Mouse (Mus musculus): ENCODE measurements at regions not wholly inside any gene's neighbourhood (a gene's known extent, or its start where the extent isn't known, plus 50 kb on each side); places are given as distances from the start of the nearest gene placed in this dataset.

DNA sequence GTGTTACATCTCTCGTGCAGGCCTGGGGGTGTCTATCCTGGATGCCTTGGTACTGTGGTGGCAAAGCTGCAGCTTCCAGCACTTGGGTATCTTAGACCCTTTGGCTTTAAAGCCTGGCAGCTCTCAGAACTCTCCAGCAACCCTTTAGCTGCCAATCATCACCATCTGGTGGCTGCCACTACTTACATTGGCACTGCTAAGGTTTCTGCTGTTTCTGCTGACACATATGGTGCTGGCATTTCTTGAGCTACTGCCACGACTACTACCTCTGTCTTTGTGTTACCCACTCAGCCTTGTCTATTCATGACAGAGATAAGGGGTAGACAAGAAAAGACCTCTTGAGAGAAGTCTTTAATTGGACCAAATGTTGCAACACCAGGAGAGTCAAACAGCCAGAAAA lies 308.4 kb downstream of the Hlx start:
- Histone ChIP-seq H3K36me3 (ENCODE audit: control insufficient read depth in 1 of 2, insufficient read depth in 2 of 2, low read length in 2 of 2) (no peaks in the 10 kb centered on the region), H3K79me2 (ENCODE audit: control insufficient read depth, insufficient read depth, low read length, poor library complexity) (no peaks in the 10 kb centered on the region), H3K27ac (ENCODE audit: control insufficient read depth, low read depth, low read length) (no peak overlapping the region), H3K4me3 (ENCODE audit: control insufficient read depth in 1 of 2, insufficient read depth in 1 of 2, low read depth in 2 of 2, low read length in 2 of 2) (no peak overlapping the region), H3K27me3 (ENCODE audit: control insufficient read depth in 1 of 2, insufficient read depth in 2 of 2, low read length in 2 of 2) (no peaks in the 10 kb centered on the region), H3K9me3 (replicated peaks; ENCODE audit: insufficient read depth, low read length) (no peaks in the 10 kb centered on the region), H3K9ac (ENCODE audit: control insufficient read depth, low read depth, low read length, poor library complexity, severe bottlenecking) (no peak overlapping the region), H3K4me1 (ENCODE audit: control insufficient read depth in 1 of 2, insufficient read depth in 2 of 2, low read length in 2 of 2) (no peaks in the 10 kb centered on the region)
- DNase-seq (ENCODE audit: low read depth, low spot score), result no peak
- TF ChIP-seq JUND (IDR thresholded peaks at IDR 0.05; ENCODE audit: low read depth, low read length), result no peak
- TF ChIP-seq ZKSCAN1 (IDR thresholded peaks at IDR 0.05; ENCODE audit: low read depth, low read length), result no peak
- TF ChIP-seq CHD2 (IDR thresholded peaks at IDR 0.05; ENCODE audit: low read length), result no peak
- TF ChIP-seq MYC (IDR thresholded peaks at IDR 0.05; ENCODE audit: low read depth, low read length), result no peak
- TF ChIP-seq UBTF (IDR thresholded peaks at IDR 0.05; ENCODE audit: borderline replicate concordance, insufficient read depth, low read depth, low read length), result no peak
- TF ChIP-seq RAD21 (IDR thresholded peaks at IDR 0.05; ENCODE audit: low read depth, low read length), result no peak
- no peak for TF ChIP-seq TBP (IDR thresholded peaks at IDR 0.05; ENCODE audit: low read depth, low read length)
- no peak for TF ChIP-seq ZMIZ1 (IDR thresholded peaks at IDR 0.05; ENCODE audit: low read depth, low read length)
- no peak for TF ChIP-seq RCOR1 (IDR thresholded peaks at IDR 0.05; ENCODE audit: low read depth, low read length)
- TF ChIP-seq NELFE (IDR thresholded peaks at IDR 0.05; ENCODE audit: low read depth, low read length), result no peak
- no peak for TF ChIP-seq ZC3H11A (IDR thresholded peaks at IDR 0.05; ENCODE audit: low read depth, low read length)
- no peak for TF ChIP-seq POLR2AphosphoS2 (IDR thresholded peaks at IDR 0.05; ENCODE audit: low read length)
- TF ChIP-seq NRF1 (IDR thresholded peaks at IDR 0.05; ENCODE audit: insufficient read depth, low read depth, low read length, poor library complexity, severe bottlenecking), result no peak
- no peak for TF ChIP-seq MAZ (IDR thresholded peaks at IDR 0.05; ENCODE audit: low read depth, low read length)
- TF ChIP-seq MYB (IDR thresholded peaks at IDR 0.05; ENCODE audit: low read depth, low read length), result no peak
- no peak for TF ChIP-seq ETS1 (IDR thresholded peaks at IDR 0.05; ENCODE audit: low read depth, low read length)
- no peak for TF ChIP-seq E2F4 (IDR thresholded peaks at IDR 0.05; ENCODE audit: borderline replicate concordance, low read depth, low read length)

DNA sequence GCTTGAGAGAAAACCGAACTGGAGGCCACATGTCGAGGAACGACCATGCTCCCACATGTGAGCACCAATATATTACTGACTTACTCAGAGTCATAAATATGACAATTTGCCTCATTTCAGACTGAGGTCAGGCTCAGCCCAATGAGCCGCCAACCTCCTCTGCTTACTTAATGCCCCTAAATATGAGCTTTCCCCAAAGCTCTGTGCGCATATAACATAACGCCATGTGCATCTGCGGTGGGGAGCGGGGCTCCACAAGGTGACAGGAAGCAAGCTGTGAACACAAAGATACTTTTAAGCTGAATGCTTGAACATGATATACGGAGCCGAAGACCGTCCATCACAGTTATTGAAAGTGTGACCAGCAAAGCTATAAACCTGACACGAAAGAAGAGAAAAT lies 319.8 kb downstream of the Hlx start:
- H3K4me3 ChIP-seq (ENCODE audit: control insufficient read depth in 1 of 2, insufficient read depth in 1 of 2, low read depth in 2 of 2, low read length in 2 of 2), result no peak overlapping the region
- no peaks in the 10 kb centered on the region for H3K79me2 ChIP-seq (ENCODE audit: control insufficient read depth, insufficient read depth, low read length, poor library complexity)
- H3K36me3 ChIP-seq (ENCODE audit: control insufficient read depth in 1 of 2, insufficient read depth in 2 of 2, low read length in 2 of 2), result no peaks in the 10 kb centered on the region
- no peaks in the 10 kb centered on the region for H3K4me1 ChIP-seq (ENCODE audit: control insufficient read depth in 1 of 2, insufficient read depth in 2 of 2, low read length in 2 of 2)
- no peak overlapping the region for H3K9ac ChIP-seq (ENCODE audit: control insufficient read depth, low read depth, low read length, poor library complexity, severe bottlenecking)
- DNase-seq (ENCODE audit: low read depth, low spot score), result no peak
- H3K27me3 ChIP-seq (ENCODE audit: control insufficient read depth in 1 of 2, insufficient read depth in 2 of 2, low read length in 2 of 2), result no peaks in the 10 kb centered on the region
- TF ChIP-seq CHD1 (IDR thresholded peaks at IDR 0.05; ENCODE audit: low read depth, low read length) (no peak), CHD2 (IDR thresholded peaks at IDR 0.05; ENCODE audit: low read length) (no peak), POLR2A (IDR thresholded peaks at IDR 0.05; ENCODE audit: control insufficient read depth in 1 of 2, insufficient read depth in 1 of 2, low read depth in 1 of 2, low read length in 2 of 2, poor library complexity in 1 of 2) (no peak), MYB (IDR thresholded peaks at IDR 0.05; ENCODE audit: low read depth, low read length) (no peak), MAX (IDR thresholded peaks at IDR 0.05; ENCODE audit: low read length) (no peak), SIN3A (IDR thresholded peaks at IDR 0.05; ENCODE audit: low read length) (no peak), MAZ (IDR thresholded peaks at IDR 0.05; ENCODE audit: low read depth, low read length) (no peak), ZC3H11A (IDR thresholded peaks at IDR 0.05; ENCODE audit: low read depth, low read length) (no peak), MAFK (IDR thresholded peaks at IDR 0.05; ENCODE audit: borderline replicate concordance, low read depth, low read length) (no peak), CTCF (IDR thresholded peaks at IDR 0.05 in 2 of 3, conservative IDR thresholded peaks at IDR 0.05 in 1 of 3; ENCODE audit: control insufficient read depth in 1 of 3, insufficient read depth in 1 of 3, low read depth in 2 of 3, low read length in 3 of 3, poor library complexity in 1 of 3, severe bottlenecking in 1 of 3) (no peak), NRF1 (IDR thresholded peaks at IDR 0.05; ENCODE audit: insufficient read depth, low read depth, low read length, poor library complexity, severe bottlenecking) (no peak), HCFC1 (IDR thresholded peaks at IDR 0.05; ENCODE audit: low read depth, low read length) (no peak), TAL1 (IDR thresholded peaks at IDR 0.05; ENCODE audit: low read length) (no peak), MEF2A (IDR thresholded peaks at IDR 0.05; ENCODE audit: extremely low read depth, insufficient replicate concordance, low read depth, low read length, poor library complexity, severe bottlenecking) (no peak), ZNF384 (IDR thresholded peaks at IDR 0.05; ENCODE audit: low read depth, low read length) (no peak), MXI1 (IDR thresholded peaks at IDR 0.05; ENCODE audit: low read depth, low read length) (no peak), JUND (IDR thresholded peaks at IDR 0.05; ENCODE audit: low read depth, low read length) (no peak), NELFE (IDR thresholded peaks at IDR 0.05; ENCODE audit: low read depth, low read length) (no peak)
- H3K27ac ChIP-seq (ENCODE audit: control insufficient read depth, low read depth, low read length), result no peak overlapping the region
- no peaks in the 10 kb centered on the region for H3K9me3 ChIP-seq (replicated peaks; ENCODE audit: insufficient read depth, low read length)

Data from MEL (cell line).